Mouse (Mus musculus): ENCODE data around the gene Tmco1. TPM values are rescaled to one million over a fixed set of nuclear protein-coding genes. Genes with fewer than 3 reads are reported as not detected.
"Not testable (repeated sequence)": the region's sequence is repeated elsewhere in the genome, so short reads cannot be mapped to it uniquely, and the experiment has no call there.

The Tmco1 gene
- polyA plus RNA-seq, 1 experiment from 2014 or later = 69.9 TPM

- Histone ChIP-seq H3K4me3 (replicated peaks) (no peak overlapping the region), H3K36me3 (peaks cover 5% of the 10 kb centered on the region; the same call in 1 of the 2 replicates), H3K27me3 (no peaks in the 10 kb centered on the region), H3K4me1 (replicated peaks) (peaks cover 30% of the 10 kb centered on the region), H3K27ac (no peak overlapping the region), H3K9ac (no peak overlapping the region; the same call in 1 of the 2 replicates), H3K9me3 (replicated peaks) (no peaks in the 10 kb centered on the region), H3K4me2 (peak overlapping the region; percentile 94; the same call in 1 of the 2 replicates)
- ATAC-seq (ENCODE audit: low read depth) (no peak), DNase-seq (no peak)
- WGBS (ENCODE audit: insufficient replicate concordance) = 62% methylated on average over 9 of the region's 9 CpGs
These were observed 31.1 kb downstream of the Tmco1 start for GRCm38 (mm10) chr1:167339177-167339781.

DNA sequence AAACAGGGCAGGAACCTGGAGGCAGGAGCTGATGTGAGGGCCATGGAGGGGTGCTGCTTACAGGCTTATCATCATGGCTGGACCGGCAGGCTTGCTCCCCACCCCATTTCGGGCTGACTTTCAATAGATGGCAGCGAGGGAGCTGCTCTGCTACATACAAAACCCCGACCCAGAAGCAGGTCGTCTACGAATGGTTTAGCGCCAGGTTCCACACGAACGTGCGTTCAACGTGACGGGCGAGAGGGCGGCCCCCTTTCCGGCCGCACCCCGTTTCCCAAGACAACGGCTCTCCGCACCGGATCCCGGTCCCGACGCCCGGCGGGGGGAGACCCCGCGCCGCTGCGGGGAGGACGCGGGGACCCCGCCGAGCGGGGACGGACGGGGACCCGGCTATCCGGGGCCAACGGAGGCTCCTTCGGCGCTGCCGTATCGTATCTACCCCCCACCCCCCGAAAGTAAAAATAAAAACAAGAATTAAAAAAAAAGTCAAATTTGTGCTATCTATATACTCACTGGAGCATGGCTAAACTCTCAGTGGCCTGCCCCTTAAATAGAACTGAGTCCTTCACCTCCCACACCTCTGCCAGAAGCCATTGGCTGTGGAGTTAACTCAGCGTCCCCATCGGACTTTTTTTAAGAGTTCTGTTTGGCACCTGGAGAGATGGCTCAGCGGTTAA is 32.1 kb downstream of the Tmco1 start:
- Histone ChIP-seq H3K4me2 (peak overlapping the region; percentile 94), H3K9me3 (replicated peaks) (no peaks in the 10 kb centered on the region), H3K27ac (peak overlapping the region; percentile 34), H3K4me3 (replicated peaks) (peak overlapping the region; percentile 66), H3K27me3 (no peaks in the 10 kb centered on the region), H3K4me1 (replicated peaks) (peaks cover 30% of the 10 kb centered on the region), H3K9ac (peak overlapping the region; percentile 78), H3K36me3 (no peaks in the 10 kb centered on the region)
- no peak for DNase-seq
- WGBS (ENCODE audit: insufficient replicate concordance) = 2% methylated on average over 47 of the region's 47 CpGs
- peak; percentile 79 for ATAC-seq (ENCODE audit: low read depth)

- peak overlapping the region; percentile 66; the same call in 1 of the 2 replicates for H3K4me3 ChIP-seq (replicated peaks)
- ATAC-seq (ENCODE audit: low read depth) (peak; percentile 53), DNase-seq (no peak)
- H3K4me2 ChIP-seq = peak overlapping the region; percentile 94
- H3K9me3 ChIP-seq (replicated peaks) = no peaks in the 10 kb centered on the region
- peak overlapping the region; percentile 50 for H3K27ac ChIP-seq
- no peaks in the 10 kb centered on the region for H3K27me3 ChIP-seq
- WGBS (ENCODE audit: insufficient replicate concordance) = 73% methylated on average over 3 of the region's 3 CpGs
- no peaks in the 10 kb centered on the region for H3K36me3 ChIP-seq
- H3K4me1 ChIP-seq (replicated peaks) = peaks cover 30% of the 10 kb centered on the region
- no peak overlapping the region for H3K9ac ChIP-seq
These were observed 32.8 kb downstream of the Tmco1 start for GRCm38 (mm10) chr1:167340910-167341528.

- no peak overlapping the region for H3K4me3 ChIP-seq (replicated peaks)
- ATAC-seq (ENCODE audit: low read depth) (no peak), DNase-seq (no peak)
- no peaks in the 10 kb centered on the region for H3K36me3 ChIP-seq
- no peak overlapping the region for H3K27ac ChIP-seq
- peaks cover 30% of the 10 kb centered on the region for H3K4me1 ChIP-seq (replicated peaks)
- H3K9ac ChIP-seq = no peak overlapping the region
- 89% methylated on average over 10 of the region's 10 CpGs for WGBS (ENCODE audit: insufficient replicate concordance)
- H3K9me3 ChIP-seq (replicated peaks) = no peaks in the 10 kb centered on the region
- H3K4me2 ChIP-seq = no peak overlapping the region
- H3K27me3 ChIP-seq = no peaks in the 10 kb centered on the region
These were observed 34.7 kb downstream of the Tmco1 start for GRCm38 (mm10) chr1:167342831-167343230.

GRCm38 (mm10) chr1:167345994-167346520 is 37.9 kb downstream of the Tmco1 start:
- H3K36me3 ChIP-seq; H3K4me2 ChIP-seq; DNase-seq; ATAC-seq (ENCODE audit: low read depth); H3K4me3 ChIP-seq (replicated peaks); H3K27me3 ChIP-seq; H3K27ac ChIP-seq; H3K9ac ChIP-seq; H3K9me3 ChIP-seq (replicated peaks): not testable (repeated sequence)
- 76% methylated on average over 10 of the region's 10 CpGs for WGBS (ENCODE audit: insufficient replicate concordance)
- H3K4me1 ChIP-seq (replicated peaks) = peaks cover 29% of the 10 kb centered on the region

DNA sequence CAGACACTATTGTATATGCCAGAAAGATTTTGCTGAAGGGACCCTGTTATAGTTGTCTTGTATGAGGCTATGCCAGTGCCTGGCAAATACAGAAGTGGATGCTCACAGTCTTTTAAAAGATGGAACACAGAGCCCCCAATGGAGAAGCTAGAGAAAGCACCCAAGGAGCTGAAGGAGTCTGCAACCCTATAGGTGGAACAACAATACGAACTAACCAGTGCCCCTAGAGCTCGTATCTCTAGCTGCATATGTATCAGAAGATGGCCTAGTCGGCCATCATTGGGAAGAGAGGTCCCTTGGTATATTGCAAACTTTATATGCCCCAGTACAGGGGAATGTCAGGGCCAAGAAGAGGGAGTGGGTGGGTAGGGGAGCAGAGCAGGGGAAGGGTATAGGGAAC is 41.0 kb downstream of the Tmco1 start:
- Histone ChIP-seq H3K36me3 (peaks cover 22% of the 10 kb centered on the region), H3K9ac (peak overlapping the region; percentile 92), H3K4me2 (peak overlapping the region; percentile 97), H3K27ac (peak overlapping the region; percentile 94), H3K4me1 (replicated peaks) (peaks cover 40% of the 10 kb centered on the region)
- DNase-seq = peak; percentile 18
- not testable (repeated sequence) for ATAC-seq (ENCODE audit: low read depth); H3K27me3 ChIP-seq; H3K9me3 ChIP-seq (replicated peaks); H3K4me3 ChIP-seq (replicated peaks)
- WGBS (ENCODE audit: insufficient replicate concordance) = 13% methylated on average over 3 of the region's 3 CpGs

GRCm38 (mm10) chr1:167349815-167350596 is 41.8 kb downstream of the Tmco1 start, which contains the start of gene Aldh9a1:
Aldh9a1 (plus strand) TSS chr1:167349991.
- Histone ChIP-seq H3K36me3 (peaks cover 30% of the 10 kb centered on the region), H3K4me3 (replicated peaks) (peak within 1 kb of the TSS; percentile 84), H3K4me1 (replicated peaks) (peaks cover 46% of the 10 kb centered on the region), H3K27ac (peak within 1 kb of the TSS; percentile 94), H3K4me2 (peak within 1 kb of the TSS; percentile 97), H3K9me3 (replicated peaks) (no peaks in the 10 kb centered on the region), H3K27me3 (no peaks in the 10 kb centered on the region), H3K9ac (peak within 1 kb of the TSS; percentile 92)
- WGBS (ENCODE audit: insufficient replicate concordance) = under 1% methylated on average over 55 of the region's 55 CpGs
- DNase-seq (peak; percentile 89), ATAC-seq (ENCODE audit: low read depth) (peak; percentile 96)

DNA sequence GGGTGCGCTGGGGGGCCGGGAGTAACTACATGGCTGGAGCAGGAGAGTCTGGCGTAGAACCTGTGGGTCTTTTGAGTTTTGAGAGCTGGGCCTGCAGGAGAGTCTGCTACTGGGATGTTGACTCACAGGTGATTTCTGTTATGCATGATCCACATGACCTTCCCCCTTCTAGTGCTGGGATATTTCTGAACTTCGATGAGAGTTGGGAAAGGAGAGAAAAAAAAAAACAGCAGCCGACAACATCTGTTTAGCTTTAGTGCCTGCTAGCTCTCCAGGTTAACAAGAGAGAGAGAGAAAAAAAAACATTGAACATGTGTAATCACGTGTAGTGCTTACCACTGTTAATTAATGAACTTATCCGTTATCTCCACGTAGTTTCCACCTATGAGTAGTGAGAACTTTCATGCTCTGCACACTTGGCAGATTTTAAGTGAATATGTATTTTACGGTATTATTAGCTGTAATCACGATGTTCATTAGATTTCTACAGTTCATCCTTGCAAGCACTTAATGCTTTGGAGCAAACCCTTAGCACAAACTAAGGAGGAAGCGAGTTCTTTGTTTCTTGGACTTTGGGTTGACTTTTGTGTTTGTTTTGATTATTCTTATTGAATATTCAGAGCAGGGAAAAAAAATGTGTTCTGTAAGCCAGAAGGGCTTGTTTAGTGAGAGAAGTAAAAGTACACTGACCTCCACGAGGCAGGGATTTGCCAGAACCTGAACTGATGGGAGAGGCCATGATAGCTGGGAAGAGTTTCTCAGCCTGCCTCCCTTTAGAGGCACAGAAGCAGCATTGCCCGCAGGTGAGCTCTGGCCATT is 42.6 kb downstream of the Tmco1 start:
- Histone ChIP-seq H3K27me3 (no peaks in the 10 kb centered on the region), H3K4me1 (replicated peaks) (peaks cover 46% of the 10 kb centered on the region), H3K4me3 (replicated peaks) (peak overlapping the region; percentile 84), H3K9me3 (replicated peaks) (no peaks in the 10 kb centered on the region), H3K36me3 (peaks cover 38% of the 10 kb centered on the region), H3K27ac (peak overlapping the region; percentile 94), H3K9ac (peak overlapping the region; percentile 92), H3K4me2 (peak overlapping the region; percentile 97)
- 21% methylated on average over 13 of the region's 13 CpGs for WGBS (ENCODE audit: insufficient replicate concordance)
- no peak for DNase-seq
- no peak for ATAC-seq (ENCODE audit: low read depth)

GRCm38 (mm10) chr1:167352403-167352802 is 44.2 kb downstream of the Tmco1 start:
- Histone ChIP-seq H3K9ac (no peak overlapping the region), H3K36me3 (peaks cover 54% of the 10 kb centered on the region), H3K4me3 (replicated peaks) (no peak overlapping the region), H3K27ac (no peak overlapping the region), H3K4me1 (replicated peaks) (peaks cover 46% of the 10 kb centered on the region), H3K9me3 (replicated peaks) (no peaks in the 10 kb centered on the region), H3K27me3 (no peaks in the 10 kb centered on the region), H3K4me2 (0 out of 2 replicates have a peak overlapping the region, but pooled peaks have one; percentile 2)
- DNase-seq (no peak), ATAC-seq (ENCODE audit: low read depth) (no peak)
- whole genome bisulfite sequencing (ENCODE audit: insufficient replicate concordance) = 86% methylated on average over 14 of the region's 14 CpGs

GRCm38 (mm10) chr1:167357387-167357786 is 49.2 kb downstream of the Tmco1 start:
- no peaks in the 10 kb centered on the region for H3K9me3 ChIP-seq (replicated peaks)
- H3K9ac ChIP-seq = no peak overlapping the region
- ATAC-seq (ENCODE audit: low read depth) (no peak), DNase-seq (no peak)
- no peaks in the 10 kb centered on the region for H3K27me3 ChIP-seq
- H3K4me3 ChIP-seq (replicated peaks) = no peak overlapping the region
- H3K4me2 ChIP-seq = no peak overlapping the region
- peaks cover 17% of the 10 kb centered on the region for H3K4me1 ChIP-seq (replicated peaks)
- peaks cover 97% of the 10 kb centered on the region for H3K36me3 ChIP-seq
- WGBS (ENCODE audit: insufficient replicate concordance) = 85% methylated on average over 9 of the region's 9 CpGs
- no peak overlapping the region for H3K27ac ChIP-seq
